Mouse (Mus musculus): ENCODE results near the gene Olfr1466. TPM values are rescaled to one million over a fixed set of nuclear protein-coding genes. Genes with fewer than 3 reads are reported as not detected.

Olfr1466 gene
- total RNA-seq (2021), result not detected
- not detected in 2 replicates for polyA plus RNA-seq (2012; rRNA removed)
- long read RNA-seq, result 0 reads

DNA sequence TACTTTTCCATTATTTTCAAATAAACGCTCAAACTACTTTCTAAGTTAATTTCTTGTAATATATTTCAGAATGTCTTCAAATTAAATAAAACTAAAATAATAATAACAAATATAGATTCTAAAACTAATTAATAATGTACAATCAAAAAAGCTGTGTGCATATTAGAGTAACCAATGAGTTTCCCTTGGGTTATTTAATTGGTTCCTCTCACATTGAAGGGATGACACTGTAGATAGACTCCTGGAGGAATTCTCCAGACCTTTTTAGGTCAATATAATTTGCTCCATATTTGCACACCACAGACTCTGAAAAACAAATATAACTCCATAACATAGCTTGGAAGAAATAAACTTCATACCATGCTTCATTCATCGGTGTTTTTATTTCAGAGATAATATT is at the start of gene Olfr1466:
Olfr1466 (plus strand) TSS at position 301 of the 400 bp plus-strand sequence.
- DNase-seq, result no peak

DNA sequence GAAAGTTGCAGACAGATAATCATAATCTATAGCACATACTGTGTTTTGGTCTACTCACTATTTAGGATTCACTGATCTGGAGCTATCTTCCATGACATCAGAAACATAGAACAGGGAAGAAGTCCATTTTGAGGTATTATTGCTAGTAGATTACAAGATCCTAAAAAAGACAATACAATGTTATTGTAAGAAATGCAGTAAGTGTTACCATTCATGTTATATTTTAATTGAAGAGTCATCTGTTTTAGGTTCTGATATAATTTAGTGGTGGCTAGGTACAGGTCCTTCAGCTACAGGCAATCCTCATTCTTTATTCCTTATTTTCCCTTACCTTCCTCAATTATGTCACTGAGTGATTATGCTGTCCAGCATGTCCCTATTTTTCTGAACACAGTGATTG is 23.2 kb upstream of the Olfr1466 start, which contains the start of gene Olfr1465:
Olfr1465 (minus strand) TSS at position 101 of the 400 bp plus-strand sequence.
- DNase-seq, result no peak

DNA sequence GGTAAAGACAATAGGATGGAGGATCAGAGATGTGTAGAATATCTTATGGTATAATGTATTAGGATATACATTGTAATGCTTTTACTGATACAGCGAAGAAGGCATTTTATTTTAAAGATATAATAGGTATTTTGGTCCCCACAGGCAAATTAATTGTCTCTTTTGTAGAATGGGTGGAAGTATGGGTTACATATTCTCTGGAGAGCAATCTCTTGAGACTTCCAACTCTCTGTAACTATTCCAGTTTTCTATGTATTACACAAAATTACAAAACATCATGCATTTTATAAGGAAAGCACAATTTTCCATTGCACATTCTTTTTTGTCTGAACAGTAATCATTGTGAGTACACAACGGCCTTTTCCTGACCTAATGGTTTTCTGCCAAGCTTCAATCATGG is 23.3 kb downstream of the Olfr1466 start, which contains the start of gene Olfr1467:
Olfr1467 (plus strand) TSS at position 301 of the 400 bp plus-strand sequence.
- DNase-seq, result no peak

Other genes starting within 250 kb of the Olfr1466 start
- not detected for gene Olfr1457, start 241.0 kb upstream of the Olfr1466 start, total RNA-seq (2021)
- not detected in 2 replicates for gene Olfr1457, start 241.0 kb upstream of the Olfr1466 start, polyA plus RNA-seq (2012; rRNA removed)
- gene Olfr1458, start 232.1 kb upstream of the Olfr1466 start, total RNA-seq (2021), result not detected
- not detected in 2 replicates for gene Olfr1458, start 232.1 kb upstream of the Olfr1466 start, polyA plus RNA-seq (2012; rRNA removed)
- under 1 TPM; 0.03 to 0.06 TPM for gene Olfr1459, start 189.3 kb upstream of the Olfr1466 start, total RNA-seq (2021)
- not detected in 2 replicates for gene Olfr1459, start 189.3 kb upstream of the Olfr1466 start, polyA plus RNA-seq (2012; rRNA removed)
- not detected for gene Olfr1461, start 175.9 kb upstream of the Olfr1466 start, total RNA-seq (2021)
- gene Olfr1461, start 175.9 kb upstream of the Olfr1466 start, polyA plus RNA-seq (2012; rRNA removed), result not detected in 2 replicates
- gene Olfr1462, start 153.1 kb upstream of the Olfr1466 start, total RNA-seq (2021), result not detected
- gene Olfr1462, start 153.1 kb upstream of the Olfr1466 start, polyA plus RNA-seq (2012; rRNA removed), result not detected in 2 replicates
- gene Olfr1463, start 107.5 kb upstream of the Olfr1466 start, total RNA-seq (2021), result not detected
- gene Olfr1463, start 107.5 kb upstream of the Olfr1466 start, polyA plus RNA-seq (2012; rRNA removed), result not detected in 2 replicates
- not detected for gene Olfr1465, start 23.3 kb upstream of the Olfr1466 start, total RNA-seq (2021)
- not detected in 2 replicates for gene Olfr1465, start 23.3 kb upstream of the Olfr1466 start, polyA plus RNA-seq (2012; rRNA removed)
- gene Olfr1467, start 23.4 kb downstream of the Olfr1466 start, total RNA-seq (2021), result not detected
- not detected in 2 replicates for gene Olfr1467, start 23.4 kb downstream of the Olfr1466 start, polyA plus RNA-seq (2012; rRNA removed)
- gene Olfr1469, start 69.0 kb downstream of the Olfr1466 start, total RNA-seq (2021), result not detected
- not detected in 2 replicates for gene Olfr1469, start 69.0 kb downstream of the Olfr1466 start, polyA plus RNA-seq (2012; rRNA removed)
- not detected for gene Olfr1471, start 104.5 kb downstream of the Olfr1466 start, total RNA-seq (2021)
- gene Olfr1471, start 104.5 kb downstream of the Olfr1466 start, polyA plus RNA-seq (2012; rRNA removed), result not detected in 2 replicates
- gene Olfr1472, start 117.2 kb downstream of the Olfr1466 start, total RNA-seq (2021), result not detected
- gene Olfr1472, start 117.2 kb downstream of the Olfr1466 start, polyA plus RNA-seq (2012; rRNA removed), result not detected in 2 replicates
- gene Olfr1474, start 130.7 kb downstream of the Olfr1466 start, total RNA-seq (2021), result not detected
- not detected in 2 replicates for gene Olfr1474, start 130.7 kb downstream of the Olfr1466 start, polyA plus RNA-seq (2012; rRNA removed)
- gene Olfr1475, start 141.3 kb downstream of the Olfr1466 start, total RNA-seq (2021), result not detected
- gene Olfr1475, start 141.3 kb downstream of the Olfr1466 start, polyA plus RNA-seq (2012; rRNA removed), result not detected in 2 replicates
- not detected for gene Olfr1477, start 161.7 kb downstream of the Olfr1466 start, total RNA-seq (2021)
- not detected in 2 replicates for gene Olfr1477, start 161.7 kb downstream of the Olfr1466 start, polyA plus RNA-seq (2012; rRNA removed)
- gene Olfr1480, start 189.1 kb downstream of the Olfr1466 start, total RNA-seq (2021), result not detected
- not detected in 2 replicates for gene Olfr1480, start 189.1 kb downstream of the Olfr1466 start, polyA plus RNA-seq (2012; rRNA removed)
- gene Olfr1484, start 244.6 kb downstream of the Olfr1466 start, total RNA-seq (2021), result not detected
- not detected in 2 replicates for gene Olfr1484, start 244.6 kb downstream of the Olfr1466 start, polyA plus RNA-seq (2012; rRNA removed)